Mouse (Mus musculus): ENCODE results near the gene Tns3. TPM values are rescaled to one million over a fixed set of nuclear protein-coding genes. Genes with fewer than 3 reads are reported as not detected.
A peak's percentile ranks its signal among the peaks of the same experiment; 100 is the strongest.

Gene Tns3
- polyA plus RNA-seq, 1 experiment from 2014 or later = 10.5 TPM

DNA sequence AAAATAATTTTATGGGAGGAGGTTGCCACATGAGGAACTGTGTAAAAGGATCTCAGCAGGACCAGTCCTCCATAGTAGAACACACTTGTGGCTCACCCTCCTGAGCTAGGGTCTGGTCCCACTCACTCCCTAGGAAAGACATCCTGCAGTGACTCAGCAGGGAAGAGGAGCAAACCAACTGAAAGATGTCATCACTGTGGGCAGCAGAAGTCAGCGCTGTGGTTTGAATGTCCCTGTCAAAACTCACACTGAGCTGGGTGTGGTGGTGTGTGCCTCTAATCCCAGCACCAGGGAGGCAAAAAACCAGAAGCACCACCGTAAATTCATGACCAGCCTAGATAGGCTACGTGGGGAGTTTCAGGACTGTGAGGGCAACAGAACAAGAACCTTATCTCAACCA, 20.9 kb upstream of the Tns3 start:
- Histone ChIP-seq H3K9ac (ENCODE audit: low read depth, low read length) (no peak overlapping the region), H3K9me3 (ENCODE audit: control insufficient read depth) (no peaks in the 10 kb centered on the region), H3K4me3 (ENCODE audit: low read depth, low read length) (no peak overlapping the region), H3K36me3 (ENCODE audit: control insufficient read depth, insufficient read depth) (no peaks in the 10 kb centered on the region), H3K27me3 (replicated peaks; ENCODE audit: control insufficient read depth, insufficient read depth, low read length) (no peaks in the 10 kb centered on the region), H3K4me2 (replicated peaks; ENCODE audit: low read depth) (no peak overlapping the region), H3K27ac (ENCODE audit: low read depth, low read length) (no peak overlapping the region), H3K4me1 (replicated peaks; ENCODE audit: control insufficient read depth, insufficient read depth, low read length) (no peaks in the 10 kb centered on the region)
- 47% methylated on average over 3 of the region's 3 CpGs for WGBS
- ATAC-seq = no peak
- no peak for TF ChIP-seq CTCF (IDR thresholded peaks at IDR 0.05; ENCODE audit: low read depth)

DNA sequence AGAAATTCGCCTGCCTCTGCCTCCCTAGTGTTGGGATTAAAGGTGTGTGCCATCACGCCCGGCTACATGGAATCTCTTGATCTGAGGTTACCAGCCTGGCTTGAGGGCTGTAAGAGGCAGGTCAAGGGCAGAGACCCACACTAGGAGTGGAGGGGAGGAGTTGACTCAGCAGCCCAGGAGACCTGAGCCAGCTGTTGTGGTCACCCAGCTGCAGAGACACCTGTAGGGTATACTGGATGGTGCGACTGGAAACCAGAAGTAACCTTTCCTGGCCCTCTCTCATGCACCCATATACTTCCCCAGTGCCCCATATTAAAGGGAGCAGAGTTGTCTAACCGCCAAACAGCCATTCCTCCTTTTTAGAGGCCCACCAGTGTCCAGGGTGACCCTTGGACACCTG, 19.9 kb upstream of the Tns3 start:
- Histone ChIP-seq H3K36me3 (ENCODE audit: control insufficient read depth, insufficient read depth) (no peaks in the 10 kb centered on the region), H3K9ac (ENCODE audit: low read depth, low read length) (no peak overlapping the region), H3K4me3 (ENCODE audit: low read depth, low read length) (no peak overlapping the region), H3K27me3 (replicated peaks; ENCODE audit: control insufficient read depth, insufficient read depth, low read length) (no peaks in the 10 kb centered on the region), H3K4me2 (replicated peaks; ENCODE audit: low read depth) (no peak overlapping the region), H3K9me3 (ENCODE audit: control insufficient read depth) (no peaks in the 10 kb centered on the region), H3K27ac (ENCODE audit: low read depth, low read length) (no peak overlapping the region), H3K4me1 (replicated peaks; ENCODE audit: control insufficient read depth, insufficient read depth, low read length) (no peaks in the 10 kb centered on the region)
- ATAC-seq = 0 out of 2 replicates have a peak, but pooled peaks have one; percentile 8
- no peak for TF ChIP-seq CTCF (IDR thresholded peaks at IDR 0.05; ENCODE audit: low read depth)
- 96% methylated on average over 5 of the region's 5 CpGs for WGBS

DNA sequence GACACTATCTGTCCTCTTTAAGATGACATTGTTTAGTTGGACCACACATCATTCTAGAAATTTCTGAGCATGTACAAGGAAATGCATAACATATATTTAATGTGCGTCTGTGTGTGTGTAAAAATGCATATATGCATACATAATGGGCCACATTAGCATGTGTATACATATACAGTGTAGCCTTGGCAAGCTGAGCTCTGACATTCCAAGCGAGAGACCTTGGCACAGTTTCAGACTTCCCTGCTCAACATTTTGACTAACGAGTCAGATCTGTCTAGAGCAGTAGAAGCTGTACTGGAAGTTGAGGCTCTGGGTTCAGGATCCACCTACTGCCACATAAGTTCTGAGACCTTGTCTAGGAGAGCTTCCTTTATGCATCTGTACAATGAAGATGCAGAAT, 17.0 kb upstream of the Tns3 start:
- Histone ChIP-seq H3K27ac (ENCODE audit: low read depth, low read length) (no peak overlapping the region), H3K36me3 (ENCODE audit: control insufficient read depth, insufficient read depth) (no peaks in the 10 kb centered on the region), H3K4me1 (replicated peaks; ENCODE audit: control insufficient read depth, insufficient read depth, low read length) (no peaks in the 10 kb centered on the region), H3K27me3 (replicated peaks; ENCODE audit: control insufficient read depth, insufficient read depth, low read length) (no peaks in the 10 kb centered on the region), H3K9ac (ENCODE audit: low read depth, low read length) (no peak overlapping the region), H3K4me2 (replicated peaks; ENCODE audit: low read depth) (no peak overlapping the region), H3K4me3 (ENCODE audit: low read depth, low read length) (no peak overlapping the region), H3K9me3 (ENCODE audit: control insufficient read depth) (no peaks in the 10 kb centered on the region)
- no peak for ATAC-seq
- TF ChIP-seq CTCF (IDR thresholded peaks at IDR 0.05; ENCODE audit: low read depth) = no peak
- 57% methylated on average over 3 of the region's 3 CpGs for WGBS

DNA sequence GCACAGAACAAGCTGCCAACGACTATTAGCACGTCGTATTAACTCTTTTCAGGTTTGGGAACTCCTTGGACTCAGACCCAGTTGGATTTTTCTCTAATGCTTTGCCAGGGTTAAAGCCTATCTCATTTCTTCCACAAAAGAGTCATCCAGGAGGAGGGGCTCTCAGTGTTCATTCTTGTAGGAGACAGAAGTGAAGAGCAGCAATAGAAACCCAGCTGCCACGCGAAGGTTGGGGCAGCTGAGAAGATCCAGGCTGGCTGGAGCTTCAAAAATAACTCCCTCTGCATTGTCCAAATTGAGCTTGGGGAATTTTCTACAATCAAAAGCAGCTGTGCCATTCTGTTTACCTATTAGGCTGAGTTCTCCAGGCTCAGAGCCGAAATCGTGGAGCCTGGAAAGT, 16.3 kb upstream of the Tns3 start:
- no peak overlapping the region for H3K9ac ChIP-seq (ENCODE audit: low read depth, low read length)
- WGBS = 50% methylated on average over 7 of the region's 7 CpGs
- no peak for ATAC-seq
- no peaks in the 10 kb centered on the region for H3K9me3 ChIP-seq (ENCODE audit: control insufficient read depth)
- no peaks in the 10 kb centered on the region for H3K4me1 ChIP-seq (replicated peaks; ENCODE audit: control insufficient read depth, insufficient read depth, low read length)
- no peak overlapping the region for H3K4me3 ChIP-seq (ENCODE audit: low read depth, low read length)
- H3K27me3 ChIP-seq (replicated peaks; ENCODE audit: control insufficient read depth, insufficient read depth, low read length) = no peaks in the 10 kb centered on the region
- H3K4me2 ChIP-seq (replicated peaks; ENCODE audit: low read depth) = no peak overlapping the region
- no peaks in the 10 kb centered on the region for H3K36me3 ChIP-seq (ENCODE audit: control insufficient read depth, insufficient read depth)
- H3K27ac ChIP-seq (ENCODE audit: low read depth, low read length) = no peak overlapping the region
- no peak for TF ChIP-seq CTCF (IDR thresholded peaks at IDR 0.05; ENCODE audit: low read depth)

DNA sequence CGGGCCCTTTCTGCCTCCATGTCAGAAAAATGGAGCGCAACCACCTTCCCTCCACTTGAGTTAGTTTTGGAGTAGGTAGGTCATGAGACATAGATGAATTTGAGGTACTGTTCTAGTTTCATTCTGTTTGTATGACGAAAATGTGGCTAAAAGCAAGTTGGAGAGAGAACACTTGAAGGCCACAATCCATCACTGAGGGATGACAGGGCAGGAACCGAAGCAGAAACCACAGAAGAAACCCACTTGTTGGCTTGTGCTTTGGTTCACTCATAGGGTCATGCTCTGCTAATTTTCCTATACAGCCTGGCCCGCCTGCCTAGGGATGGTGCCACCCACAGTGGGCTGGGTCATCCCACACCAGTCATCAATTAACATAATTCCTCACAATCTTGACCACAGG, 14.9 kb upstream of the Tns3 start:
- 90% methylated on average over 5 of the region's 5 CpGs for WGBS
- Histone ChIP-seq H3K9ac (ENCODE audit: low read depth, low read length) (no peak overlapping the region), H3K9me3 (ENCODE audit: control insufficient read depth) (no peaks in the 10 kb centered on the region), H3K4me1 (replicated peaks; ENCODE audit: control insufficient read depth, insufficient read depth, low read length) (no peaks in the 10 kb centered on the region), H3K27ac (ENCODE audit: low read depth, low read length) (no peak overlapping the region), H3K27me3 (replicated peaks; ENCODE audit: control insufficient read depth, insufficient read depth, low read length) (no peaks in the 10 kb centered on the region), H3K36me3 (ENCODE audit: control insufficient read depth, insufficient read depth) (no peaks in the 10 kb centered on the region), H3K4me3 (ENCODE audit: low read depth, low read length) (no peak overlapping the region), H3K4me2 (replicated peaks; ENCODE audit: low read depth) (no peak overlapping the region)
- no peak for ATAC-seq
- no peak for TF ChIP-seq CTCF (IDR thresholded peaks at IDR 0.05; ENCODE audit: low read depth)

- WGBS = 71% methylated on average over 12 of the region's 12 CpGs
- peak; percentile 54 for ATAC-seq
- H3K4me2 ChIP-seq (replicated peaks; ENCODE audit: low read depth) = no peak overlapping the region
- no peaks in the 10 kb centered on the region for H3K4me1 ChIP-seq (replicated peaks; ENCODE audit: control insufficient read depth, insufficient read depth, low read length)
- no peaks in the 10 kb centered on the region for H3K9me3 ChIP-seq (ENCODE audit: control insufficient read depth)
- no peaks in the 10 kb centered on the region for H3K27me3 ChIP-seq (replicated peaks; ENCODE audit: control insufficient read depth, insufficient read depth, low read length)
- no peak overlapping the region for H3K9ac ChIP-seq (ENCODE audit: low read depth, low read length)
- H3K27ac ChIP-seq (ENCODE audit: low read depth, low read length) = no peak overlapping the region
- TF ChIP-seq CTCF (IDR thresholded peaks at IDR 0.05; ENCODE audit: low read depth) = no peak
- no peaks in the 10 kb centered on the region for H3K36me3 ChIP-seq (ENCODE audit: control insufficient read depth, insufficient read depth)
- H3K4me3 ChIP-seq (ENCODE audit: low read depth, low read length) = no peak overlapping the region
Observed at GRCm38 (mm10) chr11:8678260-8678995, 14.1 kb upstream of the Tns3 start.

Data from intestine, postnatal 0 days (tissue).